Mouse (Mus musculus): ENCODE measurements around the gene Smarcd1. TPM values are rescaled to one million over a fixed set of nuclear protein-coding genes. Genes with fewer than 3 reads are reported as not detected.

The Smarcd1 gene
- 22.1 and 22.3 TPM in 2 replicates for polyA plus RNA-seq (2015; fragmentation: Nextera tagmentation; extraction: Ambion mirVana)

GRCm38 (mm10) chr15:99701999-99702900 lies at the start of gene Smarcd1:
Gene Smarcd1, plus strand, starts transcription at chr15:99702129.
- H3K27ac ChIP-seq (replicated peaks) = peak within 1 kb of the TSS; percentile 95
- peaks cover 17% of the 10 kb centered on the region for H3K27me3 ChIP-seq (replicated peaks)
- peaks cover 30% of the 10 kb centered on the region for H3K36me3 ChIP-seq
- H3K4me2 ChIP-seq = peak within 1 kb of the TSS; percentile 79
- H3K4me1 ChIP-seq = peaks cover 53% of the 10 kb centered on the region
- peak within 1 kb of the TSS; percentile 90 for H3K9ac ChIP-seq
- peak; percentile 86 for ATAC-seq (ENCODE audit: extremely low read depth, insufficient number of reproducible peaks, low FRiP score, low TSS enrichment)
- H3K9me3 ChIP-seq = no peaks in the 10 kb centered on the region
- H3K4me3 ChIP-seq = peak within 1 kb of the TSS; percentile 69
- WGBS = under 1% methylated on average over 71 of the region's 71 CpGs

DNA sequence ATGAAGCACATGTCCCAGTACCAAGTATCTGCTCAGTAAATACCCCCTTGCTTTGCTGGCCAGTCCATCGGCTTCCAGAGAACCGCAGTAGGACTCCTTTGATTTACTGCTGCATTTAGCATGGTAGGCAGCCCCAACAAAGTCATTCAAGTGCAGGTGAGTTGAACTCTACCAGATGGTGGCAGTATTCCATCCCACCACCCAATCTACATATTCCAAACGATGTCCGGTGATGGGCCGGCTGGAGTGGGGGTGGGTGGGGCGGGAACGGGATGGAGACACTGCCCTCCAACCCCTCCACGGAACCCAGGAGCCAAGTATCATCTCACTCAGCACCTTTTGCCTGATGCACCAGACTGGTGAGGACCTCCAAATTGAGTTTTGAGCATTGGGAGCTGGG lies 48.6 kb upstream of the Smarcd1 start:
- WGBS = 9% methylated on average over 8 of the region's 8 CpGs
- peaks cover 44% of the 10 kb centered on the region for H3K4me1 ChIP-seq
- H3K9me3 ChIP-seq = no peaks in the 10 kb centered on the region
- peak overlapping the region; percentile 71 for H3K4me2 ChIP-seq
- no peaks in the 10 kb centered on the region for H3K36me3 ChIP-seq
- peak overlapping the region; percentile 44 for H3K4me3 ChIP-seq
- no peak overlapping the region for H3K27ac ChIP-seq (replicated peaks)
- peak overlapping the region; percentile 73 for H3K9ac ChIP-seq
- peaks cover 44% of the 10 kb centered on the region for H3K27me3 ChIP-seq (replicated peaks)
- no peak for ATAC-seq (ENCODE audit: extremely low read depth, insufficient number of reproducible peaks, low FRiP score, low TSS enrichment)

- Histone ChIP-seq H3K9ac (peak overlapping the region; percentile 73), H3K9me3 (no peaks in the 10 kb centered on the region), H3K36me3 (no peaks in the 10 kb centered on the region), H3K27me3 (replicated peaks) (peaks cover 44% of the 10 kb centered on the region), H3K27ac (replicated peaks) (no peak overlapping the region), H3K4me2 (peak overlapping the region; percentile 71), H3K4me1 (peaks cover 38% of the 10 kb centered on the region), H3K4me3 (peak overlapping the region; percentile 44)
- WGBS = 9% methylated on average over 21 of the region's 21 CpGs
- ATAC-seq (ENCODE audit: extremely low read depth, insufficient number of reproducible peaks, low FRiP score, low TSS enrichment) = no peak
These were observed 48.1 kb upstream of the Smarcd1 start for GRCm38 (mm10) chr15:99653876-99654275.

DNA sequence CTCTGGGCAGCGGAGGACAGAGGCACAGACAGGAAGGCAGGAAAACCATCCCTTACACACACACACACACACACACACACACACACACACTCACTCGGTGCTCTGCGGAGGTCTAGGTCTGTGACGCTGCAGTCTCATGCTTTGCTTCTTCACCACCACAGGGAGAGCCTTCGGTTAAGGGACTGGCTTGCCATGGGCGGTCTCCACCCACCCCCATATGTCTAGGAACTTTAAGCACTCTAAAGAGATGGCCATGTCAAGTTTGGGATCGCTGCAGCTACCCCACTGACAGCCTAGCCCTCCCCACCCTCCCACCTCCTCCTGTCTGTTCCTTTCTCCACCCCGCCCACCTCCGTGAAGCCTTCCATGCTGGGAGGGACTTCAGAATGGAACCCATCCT lies 46.0 kb upstream of the Smarcd1 start:
- H3K4me3 ChIP-seq = no peak overlapping the region
- 42% methylated on average over 9 of the region's 9 CpGs for WGBS
- no peaks in the 10 kb centered on the region for H3K9me3 ChIP-seq
- no peaks in the 10 kb centered on the region for H3K36me3 ChIP-seq
- peaks cover 46% of the 10 kb centered on the region for H3K27me3 ChIP-seq (replicated peaks)
- ATAC-seq (ENCODE audit: extremely low read depth, insufficient number of reproducible peaks, low FRiP score, low TSS enrichment) = no peak
- H3K9ac ChIP-seq = no peak overlapping the region
- no peak overlapping the region for H3K4me2 ChIP-seq
- H3K4me1 ChIP-seq = peaks cover 18% of the 10 kb centered on the region
- no peak overlapping the region for H3K27ac ChIP-seq (replicated peaks)

DNA sequence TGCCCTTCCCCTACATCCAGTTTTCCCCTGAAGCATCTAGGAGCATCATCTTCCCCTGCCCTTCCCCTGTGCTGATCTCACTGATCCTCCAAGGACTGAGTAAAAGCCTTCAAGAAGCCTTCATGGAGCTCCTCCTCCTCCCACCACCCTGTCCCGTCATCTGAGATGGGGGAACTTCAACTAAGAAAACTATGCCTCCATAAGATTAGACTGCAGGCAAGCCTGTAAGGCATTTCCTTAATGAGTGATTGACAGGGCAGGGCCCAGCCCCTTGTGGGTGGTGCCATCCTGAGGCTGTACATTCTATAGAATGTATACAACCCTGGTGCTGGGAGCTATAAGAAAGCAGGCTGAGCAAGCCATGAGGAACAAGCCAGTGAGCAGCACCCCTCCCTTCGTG lies 43.5 kb upstream of the Smarcd1 start:
- Histone ChIP-seq H3K27me3 (replicated peaks) (peaks cover 42% of the 10 kb centered on the region), H3K4me1 (peaks cover 26% of the 10 kb centered on the region), H3K36me3 (no peaks in the 10 kb centered on the region), H3K9me3 (no peaks in the 10 kb centered on the region), H3K4me2 (no peak overlapping the region), H3K9ac (no peak overlapping the region), H3K4me3 (no peak overlapping the region), H3K27ac (replicated peaks) (no peak overlapping the region)
- ATAC-seq (ENCODE audit: extremely low read depth, insufficient number of reproducible peaks, low FRiP score, low TSS enrichment) = no peak
- WGBS = 54% methylated on average over 2 of the region's 2 CpGs

GRCm38 (mm10) chr15:99661121-99661830 lies 40.7 kb upstream of the Smarcd1 start:
- H3K9me3 ChIP-seq = no peaks in the 10 kb centered on the region
- 90% methylated on average over 15 of the region's 15 CpGs for WGBS
- no peaks in the 10 kb centered on the region for H3K36me3 ChIP-seq
- ATAC-seq (ENCODE audit: extremely low read depth, insufficient number of reproducible peaks, low FRiP score, low TSS enrichment) = no peak
- H3K27ac ChIP-seq (replicated peaks) = no peak overlapping the region
- H3K4me2 ChIP-seq = no peak overlapping the region
- H3K4me1 ChIP-seq = peaks cover 35% of the 10 kb centered on the region
- H3K9ac ChIP-seq = no peak overlapping the region
- peaks cover 26% of the 10 kb centered on the region for H3K27me3 ChIP-seq (replicated peaks)
- no peak overlapping the region for H3K4me3 ChIP-seq

DNA sequence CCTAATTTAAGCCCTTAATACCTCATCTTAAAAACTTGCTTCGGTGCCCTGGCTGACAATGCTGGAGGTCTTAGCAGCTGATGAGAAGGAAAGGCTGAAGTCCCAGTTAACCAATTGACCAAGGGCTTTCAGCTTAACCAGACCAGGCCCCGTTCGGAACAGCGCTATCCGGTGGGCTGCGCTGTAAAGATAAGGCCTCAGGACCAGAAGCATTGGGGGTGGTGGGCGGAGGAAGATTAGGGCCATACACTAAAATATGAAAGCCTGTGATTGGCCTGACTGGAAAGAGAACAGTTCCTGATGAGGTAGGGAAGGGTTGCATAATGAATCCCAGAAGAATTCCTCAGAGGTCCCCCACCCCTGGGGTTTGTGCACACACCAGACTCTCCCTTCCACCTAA lies 39.6 kb upstream of the Smarcd1 start:
- H3K4me2 ChIP-seq = no peak overlapping the region
- no peaks in the 10 kb centered on the region for H3K36me3 ChIP-seq
- peak overlapping the region; percentile 34; the same call in 1 of the 2 replicates for H3K27ac ChIP-seq (replicated peaks)
- whole genome bisulfite sequencing = 17% methylated on average over 7 of the region's 7 CpGs
- H3K4me1 ChIP-seq = peaks cover 40% of the 10 kb centered on the region
- H3K9me3 ChIP-seq = no peaks in the 10 kb centered on the region
- H3K9ac ChIP-seq = peak overlapping the region; percentile 44; the same call in 1 of the 2 replicates
- peaks cover 29% of the 10 kb centered on the region for H3K27me3 ChIP-seq (replicated peaks)
- no peak overlapping the region for H3K4me3 ChIP-seq
- no peak for ATAC-seq (ENCODE audit: extremely low read depth, insufficient number of reproducible peaks, low FRiP score, low TSS enrichment)

DNA sequence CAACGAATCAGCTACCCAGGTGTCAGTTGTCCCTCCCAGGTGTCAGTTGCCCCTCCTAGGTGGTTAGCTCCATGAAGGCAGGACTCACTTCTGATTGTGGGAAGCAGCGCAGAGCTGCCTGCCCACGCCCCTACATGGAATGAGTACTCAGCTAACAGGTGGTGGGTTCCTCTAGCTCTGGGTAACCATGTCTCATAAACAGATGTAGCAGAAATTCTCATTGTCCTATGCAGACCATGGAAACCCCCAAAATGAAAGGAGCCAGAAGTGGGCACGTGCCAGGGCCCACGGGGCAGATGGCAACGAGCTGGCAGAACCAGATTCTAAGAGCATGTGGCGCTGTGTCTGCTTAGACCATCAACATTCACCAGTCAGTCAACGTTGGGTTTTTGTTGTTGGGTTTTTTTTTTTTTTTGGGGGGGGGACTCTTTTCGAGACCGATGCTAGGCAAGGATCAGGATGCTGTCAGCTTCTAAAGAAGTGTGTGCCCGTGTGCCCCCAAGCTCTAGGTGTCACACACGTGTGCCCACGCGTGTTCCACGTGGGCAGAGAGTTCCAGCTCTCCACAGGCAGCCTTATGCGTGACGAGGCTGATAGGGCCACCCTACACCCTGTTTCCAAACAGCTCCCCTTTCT lies 37.8 kb upstream of the Smarcd1 start:
- ATAC-seq (ENCODE audit: extremely low read depth, insufficient number of reproducible peaks, low FRiP score, low TSS enrichment) = no peak
- Histone ChIP-seq H3K4me2 (peak overlapping the region; percentile 82), H3K27ac (replicated peaks) (peak overlapping the region; percentile 79), H3K36me3 (no peaks in the 10 kb centered on the region), H3K4me3 (peak overlapping the region; percentile 47), H3K4me1 (peaks cover 43% of the 10 kb centered on the region), H3K9me3 (no peaks in the 10 kb centered on the region), H3K27me3 (replicated peaks) (peaks cover 40% of the 10 kb centered on the region), H3K9ac (peak overlapping the region; percentile 74)
- 4% methylated on average over 17 of the region's 17 CpGs for WGBS

DNA sequence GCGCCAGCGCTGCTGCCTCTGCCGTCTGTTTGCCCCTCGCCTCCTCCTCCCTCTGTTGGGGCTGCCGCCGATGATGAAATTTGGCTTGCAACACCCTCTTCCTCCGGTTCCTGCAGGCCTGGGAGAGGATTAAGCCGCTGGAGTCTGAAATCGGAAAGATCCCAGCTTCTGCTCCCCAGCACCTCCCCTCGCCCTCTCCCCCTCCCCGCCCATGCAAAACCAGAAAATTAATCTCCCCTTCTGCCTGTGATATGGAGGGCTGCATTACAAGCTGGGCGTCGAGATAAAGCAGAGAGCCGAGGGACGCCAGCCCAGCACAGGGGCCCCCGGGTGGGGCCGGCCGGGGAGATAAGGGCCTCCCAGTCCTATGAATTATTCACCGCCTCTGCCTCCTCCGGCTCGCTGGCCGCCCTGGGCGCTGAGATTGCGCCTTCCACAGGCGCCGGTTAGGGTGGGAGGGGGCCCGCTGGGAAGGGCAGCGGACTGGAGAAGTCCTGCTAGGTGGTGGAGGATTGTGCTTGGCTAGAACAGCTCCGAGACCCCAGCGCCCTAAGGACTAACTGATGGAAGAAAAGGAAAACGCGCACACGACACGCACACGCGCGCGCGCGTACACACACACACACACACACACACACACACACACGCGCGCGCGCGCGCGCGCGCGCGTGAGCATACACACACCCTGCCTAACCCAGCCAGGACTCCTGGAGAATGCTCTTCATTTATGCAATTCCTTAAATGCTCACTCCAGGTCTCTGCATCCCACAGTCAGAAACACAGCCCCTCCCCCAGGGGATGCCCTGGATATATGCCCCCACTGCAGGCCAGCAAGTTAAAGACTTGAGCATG lies 37.1 kb upstream of the Smarcd1 start:
- Histone ChIP-seq H3K4me1 (peaks cover 44% of the 10 kb centered on the region), H3K9me3 (no peaks in the 10 kb centered on the region), H3K9ac (peak overlapping the region; percentile 74), H3K27ac (replicated peaks) (peak overlapping the region; percentile 79), H3K4me3 (peak overlapping the region; percentile 47), H3K27me3 (replicated peaks) (peaks cover 47% of the 10 kb centered on the region), H3K4me2 (peak overlapping the region; percentile 82), H3K36me3 (no peaks in the 10 kb centered on the region)
- peak; percentile 70 for ATAC-seq (ENCODE audit: extremely low read depth, insufficient number of reproducible peaks, low FRiP score, low TSS enrichment)
- 1% methylated on average over 42 of the region's 52 CpGs for WGBS

DNA sequence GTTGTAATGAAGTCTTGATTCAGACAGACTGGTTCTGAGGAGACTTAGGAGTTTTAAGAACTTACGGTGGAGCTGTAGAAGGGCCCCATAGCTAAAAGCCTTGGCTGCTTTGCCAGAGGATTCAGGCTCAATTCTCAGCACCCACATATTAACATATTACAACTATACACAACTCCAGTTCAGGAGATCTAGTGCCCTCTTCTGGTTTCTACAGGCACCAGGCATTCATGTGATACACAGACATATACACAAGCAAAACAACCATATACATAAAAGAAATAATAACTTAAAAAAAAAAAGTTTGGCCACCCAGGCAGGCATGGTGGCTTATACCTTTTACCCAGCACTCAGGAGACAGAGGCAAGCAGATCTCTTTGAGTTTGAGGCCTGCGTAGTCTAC lies 34.4 kb upstream of the Smarcd1 start:
- H3K9ac ChIP-seq = no peak overlapping the region
- H3K4me2 ChIP-seq = no peak overlapping the region
- peaks cover 47% of the 10 kb centered on the region for H3K4me1 ChIP-seq
- H3K9me3 ChIP-seq = no peaks in the 10 kb centered on the region
- no peak overlapping the region for H3K4me3 ChIP-seq
- no peak for ATAC-seq (ENCODE audit: extremely low read depth, insufficient number of reproducible peaks, low FRiP score, low TSS enrichment)
- 97% methylated on average over 2 of the region's 2 CpGs for WGBS
- H3K27me3 ChIP-seq (replicated peaks) = peaks cover 68% of the 10 kb centered on the region
- no peak overlapping the region for H3K27ac ChIP-seq (replicated peaks)
- no peaks in the 10 kb centered on the region for H3K36me3 ChIP-seq
